Mouse (Mus musculus): ENCODE data around the gene Chtop. TPM values are rescaled to one million over a fixed set of nuclear protein-coding genes. Genes with fewer than 3 reads are reported as not detected.

The Chtop gene
- polyA plus RNA-seq, 1 experiment from 2014 or later, result 125 TPM

- H3K4me1 ChIP-seq (replicated peaks; ENCODE audit: control insufficient read depth, insufficient read depth, low read length), result peaks cover 6% of the 10 kb centered on the region
Measured at GRCm38 (mm10) chr3:90472213-90472612, 37.1 kb downstream of the Chtop start.

GRCm38 (mm10) chr3:90467618-90468300 lies 41.5 kb downstream of the Chtop start:
- Histone ChIP-seq H3K9ac (ENCODE audit: low read length) (no peak overlapping the region), H3K27ac (ENCODE audit: low read length) (no peak overlapping the region), H3K4me3 (ENCODE audit: low read length) (no peak overlapping the region), H3K36me3 (ENCODE audit: control insufficient read depth, insufficient read depth, low read length) (no peaks in the 10 kb centered on the region), H3K4me1 (replicated peaks; ENCODE audit: control insufficient read depth, insufficient read depth, low read length) (peaks cover 6% of the 10 kb centered on the region), H3K4me2 (ENCODE audit: low read depth, low read length) (no peak overlapping the region), H3K27me3 (ENCODE audit: control insufficient read depth, insufficient read depth, low read depth, low read length) (peaks cover 7% of the 10 kb centered on the region), H3K9me3 (ENCODE audit: control insufficient read depth, low read length) (no peaks in the 10 kb centered on the region)
- ATAC-seq (ENCODE audit: low read depth), result no peak
- whole genome bisulfite sequencing, result 85% methylated on average over 10 of the region's 10 CpGs

More at GRCm38 (mm10) chr3:90472213-90472612, 37.1 kb downstream of the Chtop start:
- Histone ChIP-seq H3K36me3 (ENCODE audit: control insufficient read depth, insufficient read depth, low read length) (no peaks in the 10 kb centered on the region), H3K9me3 (ENCODE audit: control insufficient read depth, low read length) (no peaks in the 10 kb centered on the region), H3K4me3 (ENCODE audit: low read length) (no peak overlapping the region), H3K27ac (ENCODE audit: low read length) (no peak overlapping the region), H3K4me2 (ENCODE audit: low read depth, low read length) (no peak overlapping the region), H3K27me3 (ENCODE audit: control insufficient read depth, insufficient read depth, low read depth, low read length) (no peaks in the 10 kb centered on the region), H3K9ac (ENCODE audit: low read length) (no peak overlapping the region)
- WGBS, result 28% methylated on average over 3 of the region's 3 CpGs
- ATAC-seq (ENCODE audit: low read depth), result no peak

GRCm38 (mm10) chr3:90466311-90466766 lies 43.0 kb downstream of the Chtop start:
- under 1% methylated on average over 15 of the region's 15 CpGs for WGBS
- peak; percentile 62 for ATAC-seq (ENCODE audit: low read depth)
- Histone ChIP-seq H3K4me3 (ENCODE audit: low read length) (peak overlapping the region; percentile 75), H3K9ac (ENCODE audit: low read length) (peak overlapping the region; percentile 81), H3K4me2 (ENCODE audit: low read depth, low read length) (peak overlapping the region; percentile 93), H3K4me1 (replicated peaks; ENCODE audit: control insufficient read depth, insufficient read depth, low read length) (peaks cover 6% of the 10 kb centered on the region), H3K27ac (ENCODE audit: low read length) (peak overlapping the region; percentile 52), H3K36me3 (ENCODE audit: control insufficient read depth, insufficient read depth, low read length) (no peaks in the 10 kb centered on the region), H3K27me3 (ENCODE audit: control insufficient read depth, insufficient read depth, low read depth, low read length) (peaks cover 7% of the 10 kb centered on the region), H3K9me3 (ENCODE audit: control insufficient read depth, low read length) (no peaks in the 10 kb centered on the region)

GRCm38 (mm10) chr3:90465686-90466310 lies 43.5 kb downstream of the Chtop start, which contains the start of gene Npr1:
Npr1 (minus strand) TSS chr3:90465866.
- Histone ChIP-seq H3K36me3 (ENCODE audit: control insufficient read depth, insufficient read depth, low read length) (no peaks in the 10 kb centered on the region), H3K9me3 (ENCODE audit: control insufficient read depth, low read length) (no peaks in the 10 kb centered on the region), H3K4me2 (ENCODE audit: low read depth, low read length) (peak within 1 kb of the TSS; percentile 93), H3K4me1 (replicated peaks; ENCODE audit: control insufficient read depth, insufficient read depth, low read length) (peaks cover 6% of the 10 kb centered on the region), H3K9ac (ENCODE audit: low read length) (peak within 1 kb of the TSS; percentile 81), H3K27ac (ENCODE audit: low read length) (peak within 1 kb of the TSS; percentile 80), H3K4me3 (ENCODE audit: low read length) (peak within 1 kb of the TSS; percentile 75), H3K27me3 (ENCODE audit: control insufficient read depth, insufficient read depth, low read depth, low read length) (peaks cover 7% of the 10 kb centered on the region)
- ATAC-seq (ENCODE audit: low read depth), result peak; percentile 69
- under 1% methylated on average over 29 of the region's 49 CpGs for WGBS

- H3K4me3 ChIP-seq (ENCODE audit: low read length), result peak overlapping the region; percentile 75
- H3K27ac ChIP-seq (ENCODE audit: low read length), result peak overlapping the region; percentile 80
- H3K27me3 ChIP-seq (ENCODE audit: control insufficient read depth, insufficient read depth, low read depth, low read length), result peaks cover 7% of the 10 kb centered on the region
- H3K36me3 ChIP-seq (ENCODE audit: control insufficient read depth, insufficient read depth, low read length), result no peaks in the 10 kb centered on the region
- peak overlapping the region; percentile 93 for H3K4me2 ChIP-seq (ENCODE audit: low read depth, low read length)
- H3K9ac ChIP-seq (ENCODE audit: low read length), result peak overlapping the region; percentile 81
- WGBS, result 1% methylated on average over 74 of the region's 75 CpGs
- peaks cover 6% of the 10 kb centered on the region for H3K4me1 ChIP-seq (replicated peaks; ENCODE audit: control insufficient read depth, insufficient read depth, low read length)
- ATAC-seq (ENCODE audit: low read depth), result peak; percentile 37
- H3K9me3 ChIP-seq (ENCODE audit: control insufficient read depth, low read length), result no peaks in the 10 kb centered on the region
Measured at GRCm38 (mm10) chr3:90465081-90465685, 44.1 kb downstream of the Chtop start.

GRCm38 (mm10) chr3:90464552-90465080 lies 44.7 kb downstream of the Chtop start:
- H3K4me3 ChIP-seq (ENCODE audit: low read length), result peak overlapping the region; percentile 75
- H3K9ac ChIP-seq (ENCODE audit: low read length), result peak overlapping the region; percentile 81
- peaks cover 7% of the 10 kb centered on the region for H3K27me3 ChIP-seq (ENCODE audit: control insufficient read depth, insufficient read depth, low read depth, low read length)
- WGBS, result 8% methylated on average over 37 of the region's 37 CpGs
- H3K4me2 ChIP-seq (ENCODE audit: low read depth, low read length), result peak overlapping the region; percentile 93
- no peaks in the 10 kb centered on the region for H3K36me3 ChIP-seq (ENCODE audit: control insufficient read depth, insufficient read depth, low read length)
- H3K4me1 ChIP-seq (replicated peaks; ENCODE audit: control insufficient read depth, insufficient read depth, low read length), result peaks cover 8% of the 10 kb centered on the region
- no peaks in the 10 kb centered on the region for H3K9me3 ChIP-seq (ENCODE audit: control insufficient read depth, low read length)
- H3K27ac ChIP-seq (ENCODE audit: low read length), result peak overlapping the region; percentile 80
- ATAC-seq (ENCODE audit: low read depth), result peak; percentile 66

- no peak for ATAC-seq (ENCODE audit: low read depth)
- Histone ChIP-seq H3K27me3 (ENCODE audit: control insufficient read depth, insufficient read depth, low read depth, low read length) (peaks cover 7% of the 10 kb centered on the region), H3K9me3 (ENCODE audit: control insufficient read depth, low read length) (no peaks in the 10 kb centered on the region), H3K4me1 (replicated peaks; ENCODE audit: control insufficient read depth, insufficient read depth, low read length) (peaks cover 8% of the 10 kb centered on the region), H3K36me3 (ENCODE audit: control insufficient read depth, insufficient read depth, low read length) (no peaks in the 10 kb centered on the region), H3K9ac (ENCODE audit: low read length) (peak overlapping the region; percentile 40; the same call in 1 of the 2 replicates), H3K4me3 (ENCODE audit: low read length) (peak overlapping the region; percentile 75), H3K4me2 (ENCODE audit: low read depth, low read length) (peak overlapping the region; percentile 93), H3K27ac (ENCODE audit: low read length) (no peak overlapping the region)
- WGBS, result 34% methylated on average over 7 of the region's 7 CpGs
Measured at GRCm38 (mm10) chr3:90462579-90462978, 46.7 kb downstream of the Chtop start.

- Histone ChIP-seq H3K9ac (ENCODE audit: low read length) (no peak overlapping the region), H3K4me1 (replicated peaks; ENCODE audit: control insufficient read depth, insufficient read depth, low read length) (peaks cover 7% of the 10 kb centered on the region), H3K4me2 (ENCODE audit: low read depth, low read length) (no peak overlapping the region), H3K27ac (ENCODE audit: low read length) (no peak overlapping the region), H3K27me3 (ENCODE audit: control insufficient read depth, insufficient read depth, low read depth, low read length) (peaks cover 7% of the 10 kb centered on the region), H3K36me3 (ENCODE audit: control insufficient read depth, insufficient read depth, low read length) (no peaks in the 10 kb centered on the region), H3K4me3 (ENCODE audit: low read length) (no peak overlapping the region), H3K9me3 (ENCODE audit: control insufficient read depth, low read length) (no peaks in the 10 kb centered on the region)
- WGBS, result 79% methylated on average over 3 of the region's 3 CpGs
- no peak for ATAC-seq (ENCODE audit: low read depth)
Measured at GRCm38 (mm10) chr3:90461935-90462334, 47.4 kb downstream of the Chtop start.

- Histone ChIP-seq H3K9ac (ENCODE audit: low read length) (no peak overlapping the region), H3K9me3 (ENCODE audit: control insufficient read depth, low read length) (no peaks in the 10 kb centered on the region), H3K4me1 (replicated peaks; ENCODE audit: control insufficient read depth, insufficient read depth, low read length) (peaks cover 2% of the 10 kb centered on the region), H3K4me2 (ENCODE audit: low read depth, low read length) (no peak overlapping the region), H3K27ac (ENCODE audit: low read length) (no peak overlapping the region; the same call in 1 of the 2 replicates), H3K4me3 (ENCODE audit: low read length) (no peak overlapping the region), H3K27me3 (ENCODE audit: control insufficient read depth, insufficient read depth, low read depth, low read length) (peaks cover 5% of the 10 kb centered on the region), H3K36me3 (ENCODE audit: control insufficient read depth, insufficient read depth, low read length) (no peaks in the 10 kb centered on the region)
- no peak for ATAC-seq (ENCODE audit: low read depth)
- 65% methylated on average over 5 of the region's 5 CpGs for WGBS
Measured at GRCm38 (mm10) chr3:90460315-90460714, 49.0 kb downstream of the Chtop start.
